Mouse (Mus musculus) forebrain, embryonic 14.5 days (tissue): ENCODE results near the gene Pfdn6. TPM values are rescaled to one million over a fixed set of nuclear protein-coding genes. Genes with fewer than 3 reads are reported as not detected.
"Not testable (repeated sequence)": the region's sequence is repeated elsewhere in the genome, so short reads cannot be mapped to it uniquely, and the experiment has no call there.

Experiments used
- ATAC-seq: fragments of 200-750 bp; cut with Nextera tagmentation; 2 replicates; pipeline ENCODE4 v1.8.0; 2017; ENCODE audit warnings: mild to moderate bottlenecking, moderate library complexity
- DNase-seq: peaks from one replicate; pipeline ENCODE4 v3.0.0-alpha.2; 2015; ENCODE audit warnings: low spot score
- H3K27ac ChIP-seq: fragments of 300-500 bp; sonication (generic); 2 replicates; pipeline ENCODE4 v1.5.1; 2014; ENCODE audit warnings: low read depth, mild to moderate bottlenecking, control low read depth, low read length, moderate library complexity
- H3K27me3 ChIP-seq: fragments of 300-500 bp; sonication (generic); replicated peaks from 2 replicates; pipeline ENCODE4 v1.6.1; 2014; ENCODE audit warnings: low read length, control low read depth, mixed read lengths; ENCODE audit not compliant: control insufficient read depth, insufficient read depth
- H3K36me3 ChIP-seq: fragments of 300-500 bp; sonication (generic); 2 replicates; pipeline ENCODE4 v1.6.1; 2014; ENCODE audit warnings: low read length, control low read depth; ENCODE audit not compliant: control insufficient read depth, insufficient read depth
- H3K4me1 ChIP-seq: fragments of 300-500 bp; sonication (generic); 2 replicates; pipeline ENCODE4 v1.6.1; 2014; ENCODE audit warnings: antibody characterized with exemption, low read length, control low read depth; ENCODE audit not compliant: control insufficient read depth, insufficient read depth
- H3K4me2 ChIP-seq: fragments of 300-500 bp; sonication (generic); 2 replicates; pipeline ENCODE4 v1.6.1; 2014; ENCODE audit warnings: mild to moderate bottlenecking, control low read depth, low read length
- H3K4me3 ChIP-seq: fragments of 300-500 bp; sonication (generic); 2 replicates; pipeline ENCODE4 v1.5.1; 2014; ENCODE audit warnings: low read depth, low read length, control low read depth
- H3K9ac ChIP-seq: fragments of 300-500 bp; sonication (generic); 2 replicates; pipeline ENCODE4 v1.6.1; 2014; ENCODE audit warnings: mild to moderate bottlenecking, low read length, control low read depth, moderate library complexity
- H3K9me3 ChIP-seq: fragments of 300-500 bp; sonication (generic); replicated peaks from 2 replicates; pipeline ENCODE4 v1.6.1; 2016; ENCODE audit warnings: low read length, control low read depth, mixed read lengths; ENCODE audit not compliant: control insufficient read depth
- WGBS: fragments of 180-500 bp; shearing (Covaris S2); extraction: QIAGEN DNeasy Blood & Tissue Kit; methylation state at CpG from one replicate; pipeline ENCODE4 v1.1.7; 2014; 5-methylcytosine and 5-hydroxymethylcytosine counted together
- polyA plus RNA-seq: library from polyadenylated mRNA; unstranded; fragments of >200 nt; fragmentation: Nextera tagmentation; extraction: Ambion mirVana; gene quantifications from 2 replicates; pipeline ENCODE4 v1.2.1, GENCODE M21; 2014

Gene Pfdn6
- polyA plus RNA-seq, 1 experiment from 2014 or later, result 185 TPM

DNA sequence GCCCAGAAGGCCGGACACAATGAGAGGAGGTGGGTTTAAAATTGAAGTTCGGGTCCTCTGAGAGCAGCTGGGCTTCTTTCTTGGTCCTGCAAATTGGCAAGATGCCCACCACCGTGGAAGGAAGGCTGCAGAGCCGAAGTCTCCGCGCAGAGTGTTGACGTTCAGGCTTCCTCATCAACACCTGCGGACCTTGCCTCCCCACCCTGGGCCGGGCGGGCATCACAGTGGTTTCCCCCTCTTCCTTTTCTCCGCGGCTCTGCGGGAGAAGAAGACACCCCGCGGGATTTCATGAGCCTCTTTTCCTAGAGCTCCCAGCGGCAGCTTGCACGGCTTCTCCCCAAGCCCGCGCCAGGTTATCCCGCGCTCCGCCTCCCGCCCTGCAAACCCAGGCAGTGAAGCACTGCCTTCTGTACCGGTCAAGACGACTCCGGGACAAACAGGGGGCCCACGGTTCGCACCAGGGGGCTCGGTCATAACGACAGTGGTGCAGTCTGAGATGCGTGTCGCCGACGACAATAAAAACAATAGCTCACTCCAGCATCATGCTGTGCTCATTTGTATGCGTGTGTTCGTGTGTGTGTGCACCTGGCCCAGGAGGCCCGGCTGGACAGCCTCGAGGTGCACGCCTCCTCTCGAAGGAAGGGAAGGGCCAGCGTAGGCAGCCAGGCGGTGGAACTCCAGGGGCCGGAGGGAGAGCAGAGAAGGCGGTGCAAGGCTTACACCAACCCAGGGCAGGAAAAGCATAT, 31.6 kb downstream of the Pfdn6 start:
- Histone ChIP-seq H3K9ac (peak overlapping the region; percentile 75), H3K27ac (peak overlapping the region; percentile 86), H3K36me3 (peaks cover 24% of the 10 kb centered on the region), H3K4me1 (peaks cover 11% of the 10 kb centered on the region), H3K4me3 (peak overlapping the region; percentile 94), H3K27me3 (no peaks in the 10 kb centered on the region), H3K4me2 (peak overlapping the region; percentile 93), H3K9me3 (no peaks in the 10 kb centered on the region)
- DNase-seq, result peak; percentile 66
- ATAC-seq, result peak; percentile 0; the same call in 1 of the 2 replicates
- WGBS, result under 1% methylated on average over 44 of the region's 44 CpGs

DNA sequence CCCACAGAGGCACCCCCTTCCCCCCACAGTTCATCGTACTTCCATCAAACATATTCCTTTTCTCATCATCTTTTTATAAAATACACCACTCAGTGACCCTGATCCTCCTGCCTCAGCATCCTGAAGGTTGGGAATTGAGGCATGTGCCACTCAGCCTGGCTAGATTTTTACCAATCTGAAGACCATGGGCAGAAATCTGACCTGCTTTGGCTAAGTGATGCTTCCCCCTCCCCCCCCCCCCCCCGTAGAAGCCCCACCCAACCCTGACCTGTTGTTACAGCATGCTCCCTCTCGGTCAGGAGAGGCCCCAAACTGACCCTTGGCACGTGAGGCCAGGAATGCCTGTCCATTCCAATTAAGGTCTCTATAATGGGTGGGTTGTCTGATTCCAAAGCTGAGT, 35.3 kb downstream of the Pfdn6 start, which contains the start of gene Platr17:
Platr17 (plus strand) TSS at position 301 of the 400 bp plus-strand sequence.
- H3K9me3 ChIP-seq, H3K4me1 ChIP-seq, H3K4me2 ChIP-seq, H3K36me3 ChIP-seq, ATAC-seq, DNase-seq, H3K27me3 ChIP-seq, H3K4me3 ChIP-seq, H3K27ac ChIP-seq, H3K9ac ChIP-seq: not testable (repeated sequence)
- WGBS, result 47% methylated on average over 3 of the region's 4 CpGs

DNA sequence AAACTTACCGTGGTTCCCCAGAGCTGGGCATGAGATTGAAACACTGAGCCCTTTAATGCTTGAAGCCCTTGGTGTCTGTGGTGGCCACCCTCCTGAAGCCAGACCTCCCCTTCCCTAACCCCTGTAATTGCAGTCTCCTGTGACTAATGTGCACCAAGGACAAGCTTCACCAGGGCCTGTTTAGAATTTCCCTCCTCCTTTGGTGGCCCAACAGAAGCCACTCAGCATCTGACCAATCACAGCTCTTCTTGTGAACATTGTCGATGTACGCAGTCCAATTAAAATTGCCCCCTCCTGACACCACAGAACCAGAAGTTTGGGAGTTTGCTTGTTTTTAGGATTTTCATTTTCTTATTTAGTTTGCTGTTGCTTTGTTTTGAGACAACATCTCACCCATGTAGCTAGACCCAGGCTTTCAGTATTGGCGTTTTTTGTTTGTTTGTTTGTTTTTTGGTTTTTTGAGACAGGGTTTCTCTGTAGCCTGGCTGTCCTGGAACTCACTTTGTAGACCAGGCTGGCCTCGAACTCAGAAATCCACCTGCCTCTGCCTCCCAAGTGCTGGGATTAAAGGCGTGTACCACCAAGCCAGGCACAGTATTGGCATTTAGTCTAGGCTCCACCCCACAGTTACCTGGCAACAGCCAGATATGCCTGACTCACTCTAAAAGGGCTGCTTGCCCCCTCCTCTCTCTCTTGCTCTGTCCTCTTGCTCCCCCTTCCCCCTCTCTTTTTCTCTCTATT, 36.1 kb downstream of the Pfdn6 start:
- not testable (repeated sequence) for H3K9ac ChIP-seq, H3K4me1 ChIP-seq, H3K27me3 ChIP-seq, H3K4me2 ChIP-seq, H3K36me3 ChIP-seq, DNase-seq, ATAC-seq, H3K4me3 ChIP-seq, H3K9me3 ChIP-seq, H3K27ac ChIP-seq
- 75% methylated on average over 6 of the region's 6 CpGs for WGBS

DNA sequence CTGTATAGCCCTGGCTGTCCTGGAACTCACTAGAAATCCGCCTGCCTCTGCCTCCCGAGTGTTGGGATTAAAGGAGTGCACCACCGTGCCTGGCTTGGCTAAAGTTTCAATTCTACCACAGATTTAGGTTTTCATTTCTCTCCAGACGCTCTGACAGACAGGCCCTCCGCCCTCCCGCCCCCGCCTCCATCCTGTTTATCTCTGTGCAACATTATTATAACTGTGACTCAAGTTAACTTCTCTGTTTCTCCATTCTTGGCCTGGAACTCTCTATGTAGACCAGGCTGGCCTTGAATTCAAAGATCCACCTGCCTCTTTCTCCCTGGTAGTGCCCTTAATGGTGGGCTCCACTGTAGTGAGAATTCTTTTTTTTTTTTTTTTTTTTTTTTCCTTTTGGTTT, 37.7 kb downstream of the Pfdn6 start:
- Histone ChIP-seq H3K36me3 (no peaks in the 10 kb centered on the region), H3K27me3 (no peaks in the 10 kb centered on the region), H3K4me1 (no peaks in the 10 kb centered on the region), H3K9me3 (no peaks in the 10 kb centered on the region), H3K4me3 (no peak overlapping the region), H3K9ac (no peak overlapping the region), H3K27ac (no peak overlapping the region), H3K4me2 (no peak overlapping the region)
- DNase-seq, result no peak
- 88% methylated on average over 7 of the region's 7 CpGs for WGBS
- ATAC-seq, result no peak

DNA sequence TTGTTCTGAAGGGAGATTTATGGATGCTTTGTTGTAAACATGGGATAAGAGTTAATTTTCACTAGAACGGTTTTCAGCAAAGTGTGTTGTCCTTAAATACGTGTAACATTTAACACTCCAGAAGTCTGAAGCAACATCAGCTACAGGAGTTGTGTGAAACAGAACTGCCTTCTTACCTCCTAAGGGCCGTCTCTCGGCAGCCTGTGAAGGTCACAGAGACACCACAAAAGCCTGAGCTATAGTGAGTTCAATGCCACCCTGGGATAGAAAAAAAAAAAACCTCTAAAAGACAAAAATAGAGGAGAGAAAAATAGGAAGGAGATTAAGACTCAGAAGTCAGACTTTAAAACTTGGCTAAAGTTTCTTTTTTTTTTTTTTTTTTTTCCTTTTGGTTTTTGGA, 38.1 kb downstream of the Pfdn6 start:
- Histone ChIP-seq H3K4me2 (no peak overlapping the region), H3K36me3 (no peaks in the 10 kb centered on the region), H3K27ac (no peak overlapping the region), H3K9ac (no peak overlapping the region), H3K9me3 (no peaks in the 10 kb centered on the region), H3K4me3 (no peak overlapping the region), H3K27me3 (no peaks in the 10 kb centered on the region), H3K4me1 (no peaks in the 10 kb centered on the region)
- DNase-seq, result no peak
- 78% methylated on average over 4 of the region's 4 CpGs for WGBS
- no peak for ATAC-seq

DNA sequence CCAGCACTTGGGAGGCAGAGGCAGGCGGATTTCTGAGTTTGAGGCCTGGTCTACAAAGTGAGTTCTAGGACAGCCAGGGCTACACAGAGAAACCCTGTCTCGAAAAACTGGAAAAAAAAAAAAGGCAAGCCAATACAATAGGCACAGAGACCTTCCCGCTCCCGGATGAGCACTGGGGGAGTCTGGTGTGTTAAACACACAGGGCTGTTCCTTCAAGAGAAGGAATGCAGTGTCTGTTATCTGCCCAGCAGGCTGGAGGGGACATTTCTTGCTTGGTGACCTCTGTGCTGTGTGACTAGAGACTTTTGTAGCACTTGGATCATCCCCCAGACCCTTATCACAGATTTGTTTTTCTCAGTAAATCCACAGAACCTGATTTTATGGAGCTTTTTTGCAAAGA, 38.5 kb downstream of the Pfdn6 start:
- Histone ChIP-seq H3K4me3 (no peak overlapping the region), H3K9ac (no peak overlapping the region), H3K9me3 (no peaks in the 10 kb centered on the region), H3K4me2 (no peak overlapping the region), H3K27ac (no peak overlapping the region), H3K36me3 (no peaks in the 10 kb centered on the region), H3K4me1 (no peaks in the 10 kb centered on the region), H3K27me3 (no peaks in the 10 kb centered on the region)
- 82% methylated on average over 4 of the region's 4 CpGs for WGBS
- ATAC-seq, result no peak
- DNase-seq, result no peak

DNA sequence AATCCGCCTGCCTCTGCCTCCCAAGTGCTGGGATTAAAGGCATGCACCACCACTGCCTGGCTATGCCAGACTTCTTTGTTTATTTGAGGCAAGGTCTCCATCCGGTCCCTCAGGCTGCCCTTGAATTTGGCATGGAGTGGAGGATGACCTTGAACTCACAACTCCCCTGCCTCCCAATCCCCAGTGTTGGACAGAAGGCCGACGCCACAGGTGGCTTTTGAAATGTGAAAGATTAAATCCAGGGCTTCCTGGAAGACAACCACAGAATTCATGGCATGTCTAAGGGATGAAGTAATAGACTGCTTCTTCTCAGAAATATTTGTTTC, 39.2 kb downstream of the Pfdn6 start:
- no peaks in the 10 kb centered on the region for H3K36me3 ChIP-seq
- no peaks in the 10 kb centered on the region for H3K27me3 ChIP-seq
- ATAC-seq (no peak), DNase-seq (no peak)
- H3K9me3 ChIP-seq, result no peaks in the 10 kb centered on the region
- WGBS, result 90% methylated on average over 4 of the region's 4 CpGs
- no peaks in the 10 kb centered on the region for H3K4me1 ChIP-seq
- no peak overlapping the region for H3K27ac ChIP-seq
- H3K4me3 ChIP-seq, result no peak overlapping the region
- H3K9ac ChIP-seq, result no peak overlapping the region
- no peak overlapping the region for H3K4me2 ChIP-seq

DNA sequence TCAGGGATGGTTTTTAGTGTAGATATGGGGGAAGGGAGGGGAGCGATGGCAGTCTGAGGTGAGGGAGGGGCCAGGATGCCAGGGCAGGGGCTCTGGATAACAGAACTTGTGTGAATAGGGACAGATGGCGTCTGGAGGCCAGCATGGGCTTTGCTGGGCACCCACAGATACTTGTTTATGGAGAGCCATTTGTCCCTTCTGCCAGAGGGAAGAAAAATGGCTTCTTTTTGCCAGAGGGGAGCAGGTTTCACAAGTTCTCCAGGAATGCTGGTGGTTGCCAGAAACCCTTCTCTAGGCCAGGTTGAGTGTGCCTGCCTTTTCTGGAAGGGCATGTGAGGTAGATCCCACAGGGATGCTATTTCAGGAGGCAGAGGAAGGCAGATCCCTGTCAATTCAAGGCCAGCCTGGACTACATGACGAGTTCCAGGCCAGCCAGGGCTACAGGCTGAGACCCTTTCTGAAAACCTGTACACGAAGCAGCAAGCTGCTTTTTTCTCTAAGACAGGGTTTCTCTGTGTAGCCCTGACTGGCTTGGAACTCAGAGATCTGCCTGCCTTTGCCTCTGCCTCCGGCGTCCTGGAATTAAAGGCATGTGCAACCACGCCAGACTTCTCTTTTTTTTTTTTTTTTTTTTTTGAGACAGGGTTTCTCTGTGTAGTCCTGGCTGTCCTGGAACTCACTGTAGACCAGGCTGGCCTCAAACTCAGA, 39.7 kb downstream of the Pfdn6 start:
- Histone ChIP-seq H3K4me2 (no peak overlapping the region), H3K27me3 (no peaks in the 10 kb centered on the region), H3K4me1 (no peaks in the 10 kb centered on the region), H3K36me3 (no peaks in the 10 kb centered on the region), H3K4me3 (no peak overlapping the region), H3K27ac (no peak overlapping the region), H3K9ac (no peak overlapping the region), H3K9me3 (no peaks in the 10 kb centered on the region)
- WGBS, result 74% methylated on average over 7 of the region's 7 CpGs
- ATAC-seq (no peak), DNase-seq (no peak)

DNA sequence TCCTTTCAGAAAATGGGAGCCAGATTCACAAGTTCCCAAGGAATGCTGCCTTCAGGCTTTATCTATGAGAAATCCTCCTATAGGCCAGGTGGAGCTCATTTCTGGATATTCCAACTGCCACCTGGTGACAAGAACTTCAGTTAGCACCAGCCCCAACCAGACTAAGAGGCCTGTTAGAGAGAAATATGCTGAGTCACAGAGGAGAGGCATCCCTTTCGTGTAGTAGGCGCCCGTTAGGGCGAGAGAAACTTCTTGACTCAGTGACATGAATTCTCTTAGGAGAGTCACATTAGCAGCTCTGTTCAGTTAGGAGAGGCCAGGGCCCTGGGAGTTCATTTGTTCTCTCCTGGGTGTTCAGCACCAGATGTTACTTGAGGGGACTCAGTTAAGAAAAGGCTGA, 40.5 kb downstream of the Pfdn6 start:
- no peaks in the 10 kb centered on the region for H3K9me3 ChIP-seq
- DNase-seq, result no peak
- no peak overlapping the region for H3K9ac ChIP-seq
- H3K4me3 ChIP-seq, result no peak overlapping the region
- 83% methylated on average over 4 of the region's 4 CpGs for WGBS
- no peak overlapping the region for H3K4me2 ChIP-seq
- ATAC-seq, result no peak
- no peak overlapping the region for H3K27ac ChIP-seq
- no peaks in the 10 kb centered on the region for H3K27me3 ChIP-seq
- no peaks in the 10 kb centered on the region for H3K4me1 ChIP-seq
- H3K36me3 ChIP-seq, result no peaks in the 10 kb centered on the region
